Mouse (Mus musculus): Measurements from ENCODE around the gene Gm29797. TPM values are rescaled to one million over a fixed set of nuclear protein-coding genes. Genes with fewer than 3 reads are reported as not detected.

Gene Gm29797
- total RNA-seq, 2 experiments from 2014 or later: 0.49 to 1.0 TPM

DNA sequence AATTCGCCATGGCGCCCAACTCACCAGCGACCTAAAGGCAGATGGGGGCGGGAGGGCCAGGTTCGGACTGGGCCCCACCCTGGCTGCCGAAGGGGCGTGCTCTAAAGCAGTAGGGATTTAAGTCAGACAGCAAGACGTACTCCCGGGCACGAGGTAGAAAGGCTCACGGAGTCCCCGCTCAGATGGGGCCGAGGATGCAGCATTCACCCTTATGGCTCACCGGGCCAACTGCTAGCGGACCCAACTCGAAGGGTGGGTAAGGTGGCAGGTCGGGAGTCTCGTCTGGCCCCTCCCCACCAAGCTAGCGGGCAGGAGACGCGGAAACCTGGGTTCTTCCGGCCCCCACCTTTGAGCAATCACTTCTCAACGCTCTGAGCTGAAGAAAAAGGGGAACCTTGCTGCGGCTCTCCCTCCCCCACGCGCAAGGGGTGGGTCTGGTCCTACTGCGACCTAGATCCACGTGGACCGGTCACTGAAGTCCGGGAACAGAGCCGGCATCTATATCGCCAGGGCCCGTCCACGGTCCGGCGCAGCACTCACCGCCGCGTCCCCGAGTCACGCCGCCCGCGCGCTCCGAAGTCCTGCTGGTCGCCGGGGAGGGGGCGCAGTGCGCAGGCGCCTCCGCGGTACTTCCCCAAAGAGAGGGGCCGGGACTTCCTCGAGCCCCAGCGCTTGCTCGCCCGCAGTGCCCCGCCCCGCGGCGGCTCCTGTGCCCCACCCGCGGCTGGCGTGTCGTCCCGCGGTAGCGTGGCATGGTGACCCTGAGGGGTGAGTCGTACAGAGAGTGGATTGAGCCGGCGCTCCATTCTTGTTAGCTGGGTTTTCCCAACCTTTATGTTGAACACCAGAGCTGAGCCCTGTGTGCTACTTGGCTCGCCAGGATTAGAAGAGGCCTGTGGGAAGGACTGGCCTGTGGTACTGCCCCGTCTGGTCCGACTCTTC, 36.8 kb downstream of the Gm29797 start, which contains the start of gene Rgs19:
TSS of gene Rgs19 (minus strand) at position 639 of the 942 bp plus-strand sequence.
- peak; percentile 63 to 71 for DNase-seq (ENCODE audit: extremely low spot score in 1 of 2, low spot score in 1 of 2)

GRCm38 (mm10) chr2:181694581-181694980, 37.7 kb downstream of the Gm29797 start:
- DNase-seq (ENCODE audit: extremely low spot score in 1 of 2, low spot score in 1 of 2): peak in 1 of 2 experiments; percentile 2

- peak in 1 of 2 experiments; percentile 1 for DNase-seq (ENCODE audit: extremely low spot score in 1 of 2, low spot score in 1 of 2)
Observed at GRCm38 (mm10) chr2:181695776-181696175, 38.9 kb downstream of the Gm29797 start.

GRCm38 (mm10) chr2:181696801-181697420, 40.1 kb downstream of the Gm29797 start:
- DNase-seq (ENCODE audit: extremely low spot score in 1 of 2, low spot score in 1 of 2): no peak

DNA sequence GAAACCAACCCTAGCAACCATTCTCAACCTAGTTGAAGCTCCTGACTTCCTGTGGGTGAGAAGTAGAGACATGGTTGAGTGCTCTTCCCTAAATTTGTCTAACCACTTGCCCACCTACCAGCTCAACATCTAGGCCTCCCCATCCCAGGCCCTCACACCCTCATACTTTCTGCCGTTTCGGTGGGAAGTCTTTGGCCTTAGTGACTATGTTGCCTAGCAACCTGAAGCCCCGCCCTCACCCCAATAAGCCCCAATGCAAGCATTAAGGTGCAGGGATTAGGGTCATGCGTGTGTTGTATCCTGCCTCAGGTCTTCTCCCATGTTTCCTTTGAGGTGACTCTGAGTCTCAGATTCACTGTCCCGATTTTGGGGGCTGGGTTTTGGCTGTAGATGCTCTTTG, 41.4 kb downstream of the Gm29797 start, which contains the start of gene Lkaaear1:
TSS of gene Lkaaear1 (minus strand) at position 202 of the 400 bp plus-strand sequence.
- no peak for DNase-seq (ENCODE audit: extremely low spot score in 1 of 2, low spot score in 1 of 2)

DNA sequence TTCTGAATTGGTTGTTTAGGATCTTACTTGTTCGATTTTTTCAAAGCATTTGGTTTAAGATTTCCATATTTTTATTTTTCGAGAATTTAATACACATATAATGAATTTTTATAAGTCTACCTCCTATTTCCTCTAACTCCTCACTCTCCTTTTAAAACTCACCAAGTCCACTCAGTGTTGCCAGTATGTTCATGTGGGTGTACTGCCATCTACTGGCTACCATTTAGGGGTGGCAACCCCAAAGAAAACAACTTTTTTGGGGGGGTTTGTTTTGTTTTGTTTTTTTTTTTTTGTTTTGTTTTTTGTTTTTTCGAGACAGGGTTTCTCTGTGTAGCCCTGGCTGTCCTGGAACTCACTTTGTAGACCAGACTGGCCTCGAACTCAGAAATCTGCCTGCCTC, 49.8 kb downstream of the Gm29797 start:
- DNase-seq (ENCODE audit: extremely low spot score in 1 of 2, low spot score in 1 of 2): no peak

Other genes with a start within 250 kb of the Gm29797 start
- 1 to 10 TPM; 6.7 to 7.3 TPM for gene Zbtb46, start 197.6 kb upstream of the Gm29797 start, total RNA-seq (2021)
- gene Abhd16b, start 163.8 kb upstream of the Gm29797 start, total RNA-seq (2021): not detected
- gene Tpd52l2, start 159.9 kb upstream of the Gm29797 start, total RNA-seq (2021): 10 to 100 TPM; 75.4 to 79.1 TPM
- gene Dnajc5, start 136.5 kb upstream of the Gm29797 start, total RNA-seq (2021): 100 to 1,000 TPM; 272 to 281 TPM
- 10 to 100 TPM; 53.3 to 73.1 TPM for gene Uckl1, start 72.1 kb upstream of the Gm29797 start, total RNA-seq (2021)
- gene Prpf6, start 65.2 kb upstream of the Gm29797 start, total RNA-seq (2021): 10 to 100 TPM; 57.9 to 58.8 TPM
- gene Zfp512b, start 64.2 kb upstream of the Gm29797 start, total RNA-seq (2021): 100 to 1,000 TPM in 1 of 2 experiments, 10 to 100 TPM in 1; 82.8 to 114 TPM
- gene Samd10, start 57.8 kb upstream of the Gm29797 start, total RNA-seq (2021): 10 to 100 TPM; 11.7 to 14.2 TPM
- 10 to 100 TPM; 10.6 to 14.8 TPM for gene Sox18, start 14.6 kb downstream of the Gm29797 start, total RNA-seq (2021)
- 10 to 100 TPM; 53.7 to 65.7 TPM for gene Tcea2, start 23.3 kb downstream of the Gm29797 start, total RNA-seq (2021)
- gene Rgs19, start 36.9 kb downstream of the Gm29797 start, total RNA-seq (2021): 10 to 100 TPM; 32.2 to 39.5 TPM
- not detected for gene Lkaaear1, start 41.4 kb downstream of the Gm29797 start, total RNA-seq (2021)
- gene Oprl1, start 58.0 kb downstream of the Gm29797 start, total RNA-seq (2021): 10 to 100 TPM; 44.6 to 52.6 TPM
- gene Myt1, start 106.3 kb downstream of the Gm29797 start, total RNA-seq (2021): 10 to 100 TPM; 26.4 to 34.5 TPM
- gene Pcmtd2, start 180.8 kb downstream of the Gm29797 start, total RNA-seq (2021): 10 to 100 TPM; 84.9 to 86.9 TPM
- 10 to 100 TPM; 26.0 to 27.9 TPM for gene Polr3k, start 207.3 kb downstream of the Gm29797 start, total RNA-seq (2021)